Comparison of ENCODE assay signal across 26 mouse cellular contexts in genomic region chr7:67291356-67291755, GRCm38 (mm10).
A peak's percentile ranks its signal among the peaks of the same experiment; 100 is the strongest.
DNase-seq lines count a peak whose midpoint lies in the region; ATAC-seq and TF ChIP-seq lines count a peak whose summit lies in the region.
"Had no signal": no experiment of that assay in that cellular context is flagged by ENCODE, and none has a peak within 500 bp of the region (broad histone marks: within the 10 kb centered on the region; RNA-seq: fewer than 3 reads in every experiment).

No protein-coding gene starts in this region.

- ATAC-seq in forebrain, embryonic 14.5 days: no peak
- no peak for ATAC-seq in forebrain, embryonic 11.5 days (replicated peaks; ENCODE audit: low FRiP score)
- no peak for ATAC-seq in hindbrain, postnatal 0 days
- ATAC-seq in megakaryocyte-erythroid progenitor cell, adult 5-6 weeks (replicated peaks; ENCODE audit: low FRiP score, low TSS enrichment, poor library complexity, severe bottlenecking): peak; percentile 92
- no peak for ATAC-seq in frontal cortex, adult (ENCODE audit: low TSS enrichment)
- ATAC-seq: activated CD4-positive, CD25-positive, alpha-beta regulatory T cell, adult 4 months; forebrain, embryonic 13.5 days; forebrain, embryonic 16.5 days; Patski had no signal

- WGBS in forebrain, embryonic 14.5 days: 88% methylated on average over 1 of the region's 1 CpGs
- 95% methylated on average over 1 of the region's 1 CpGs for WGBS in forebrain, embryonic 11.5 days
- WGBS in hindbrain, postnatal 0 days: 81% methylated on average over 1 of the region's 1 CpGs
- 95% methylated on average over 1 of the region's 1 CpGs for WGBS in hindbrain, embryonic 10.5 days

- TF ChIP-seq POLR2A in brain, embryonic 14.5 days (IDR thresholded peaks at IDR 0.05; ENCODE audit: borderline replicate concordance, extremely low read depth, insufficient read depth, insufficient read length, poor library complexity, severe bottlenecking): no peak

- no peaks in the 10 kb centered on the region for H3K4me1 ChIP-seq in forebrain, embryonic 14.5 days (ENCODE audit: control insufficient read depth, insufficient read depth, low read length)
- H3K4me1 ChIP-seq in forebrain, embryonic 11.5 days (replicated peaks; ENCODE audit: control insufficient read depth, insufficient read depth, low read length): no peaks in the 10 kb centered on the region
- no peaks in the 10 kb centered on the region for H3K4me1 ChIP-seq in hindbrain, postnatal 0 days (ENCODE audit: insufficient read depth, low read length)
- H3K4me1 ChIP-seq in hindbrain, embryonic 10.5 days (replicated peaks): no peaks in the 10 kb centered on the region
- H3K4me1 ChIP-seq: embryonic facial prominence, embryonic 13.5 days; embryonic facial prominence, embryonic 15.5 days had no signal

- no peak overlapping the region for H3K4me2 ChIP-seq in forebrain, embryonic 14.5 days (ENCODE audit: low read length)
- H3K4me2 ChIP-seq in forebrain, embryonic 11.5 days (ENCODE audit: low read depth, low read length, severe bottlenecking): no peak overlapping the region
- H3K4me2 ChIP-seq in hindbrain, postnatal 0 days (ENCODE audit: low read depth, low read length): no peak overlapping the region
- H3K4me2 ChIP-seq: embryonic facial prominence, embryonic 13.5 days; embryonic facial prominence, embryonic 15.5 days; forebrain, embryonic 13.5 days had no signal

- H3K4me3 ChIP-seq in forebrain, embryonic 14.5 days (ENCODE audit: low read depth, low read length): no peak overlapping the region
- H3K4me3 ChIP-seq in forebrain, embryonic 11.5 days (ENCODE audit: low read depth, low read length): no peak overlapping the region
- no peak overlapping the region for H3K4me3 ChIP-seq in hindbrain, postnatal 0 days (ENCODE audit: low read length)
- H3K4me3 ChIP-seq in hindbrain, embryonic 10.5 days: no peak overlapping the region
- H3K4me3 ChIP-seq: embryonic facial prominence, embryonic 13.5 days; embryonic facial prominence, embryonic 15.5 days; erythroblast, embryonic 14.5 days; forebrain, embryonic 10.5 days; forebrain, embryonic 13.5 days had no signal

- no peak overlapping the region for H3K9ac ChIP-seq in forebrain, embryonic 14.5 days (ENCODE audit: low read length)
- H3K9ac ChIP-seq in forebrain, embryonic 11.5 days (ENCODE audit: low read length): no peak overlapping the region
- H3K9ac ChIP-seq in hindbrain, postnatal 0 days (replicated peaks; ENCODE audit: low read length): no peak overlapping the region
- H3K9ac ChIP-seq: embryonic facial prominence, embryonic 13.5 days; embryonic facial prominence, embryonic 15.5 days; forebrain, embryonic 13.5 days had no signal

- DNase-seq in forebrain, embryonic 14.5 days (ENCODE audit: low spot score): peak; percentile 4
- DNase-seq in forebrain, embryonic 11.5 days (ENCODE audit: low spot score): no peak
- peak; percentile 2 for DNase-seq in hindbrain, postnatal 0 days (ENCODE audit: low spot score)
- DNase-seq in hindbrain, embryonic 10.5 days (ENCODE audit: low spot score): no peak
- peak; percentile 5 for DNase-seq in brain, embryonic 14.5 days (ENCODE audit: low read depth)
- no peak for DNase-seq in spleen, postnatal 10 days (ENCODE audit: low spot score in 2 of 2)
- DNase-seq: adrenal gland, adult 8-10 months; adrenal gland, postnatal 14 days; adrenal gland, postnatal 36 days; cerebellum, adult 11 months; cerebellum, adult 18-20 months; cerebellum, adult 8-10 months; cerebellum, adult 9-11 months; cerebellum, postnatal 14 days; cerebellum, postnatal 36 days; embryo, embryonic 11 days had no signal

- no peak for TF ChIP-seq CTCF in hindbrain, postnatal 0 days (IDR thresholded peaks at IDR 0.05; ENCODE audit: low read depth)
- TF ChIP-seq CTCF in brain, embryonic 14.5 days (IDR thresholded peaks at IDR 0.05; ENCODE audit: borderline replicate concordance, extremely low read depth, insufficient read depth, insufficient read length): no peak

- H3K36me3 ChIP-seq in forebrain, embryonic 14.5 days (ENCODE audit: control insufficient read depth, insufficient read depth, low read length): no peaks in the 10 kb centered on the region
- H3K36me3 ChIP-seq in forebrain, embryonic 11.5 days (ENCODE audit: control insufficient read depth, insufficient read depth, low read length): no peaks in the 10 kb centered on the region
- H3K36me3 ChIP-seq in hindbrain, postnatal 0 days (ENCODE audit: insufficient read depth, low read length): no peaks in the 10 kb centered on the region
- H3K36me3 ChIP-seq in hindbrain, embryonic 10.5 days: 0 out of 2 replicates have a peak, but pooled peaks cover 3% of the 10 kb centered on the region
- H3K36me3 ChIP-seq: forebrain, embryonic 10.5 days had no signal

- H3K9me3 ChIP-seq in forebrain, embryonic 14.5 days (replicated peaks; ENCODE audit: control insufficient read depth, low read length): no peaks in the 10 kb centered on the region
- H3K9me3 ChIP-seq in forebrain, embryonic 11.5 days (ENCODE audit: control insufficient read depth, low read length): no peaks in the 10 kb centered on the region
- no peaks in the 10 kb centered on the region for H3K9me3 ChIP-seq in hindbrain, postnatal 0 days (ENCODE audit: low read length)
- H3K9me3 ChIP-seq in hindbrain, embryonic 10.5 days: no peaks in the 10 kb centered on the region
- H3K9me3 ChIP-seq: embryonic facial prominence, embryonic 13.5 days; embryonic facial prominence, embryonic 15.5 days; forebrain, embryonic 10.5 days; forebrain, embryonic 13.5 days had no signal

- H3K27ac ChIP-seq in forebrain, embryonic 14.5 days (ENCODE audit: low read depth, low read length): no peak overlapping the region
- H3K27ac ChIP-seq in forebrain, embryonic 11.5 days (ENCODE audit: low read depth, low read length): no peak overlapping the region
- no peak overlapping the region for H3K27ac ChIP-seq in hindbrain, postnatal 0 days
- H3K27ac ChIP-seq in hindbrain, embryonic 10.5 days: no peak overlapping the region
- H3K27ac ChIP-seq: embryonic facial prominence, embryonic 13.5 days; embryonic facial prominence, embryonic 15.5 days; forebrain, embryonic 10.5 days; forebrain, embryonic 13.5 days had no signal

- H3K27me3 ChIP-seq in forebrain, embryonic 14.5 days (replicated peaks; ENCODE audit: control insufficient read depth, insufficient read depth, low read length): no peaks in the 10 kb centered on the region
- no peaks in the 10 kb centered on the region for H3K27me3 ChIP-seq in forebrain, embryonic 11.5 days (ENCODE audit: control insufficient read depth, insufficient read depth, low read length)
- H3K27me3 ChIP-seq in hindbrain, postnatal 0 days (ENCODE audit: insufficient read depth, low read length): no peaks in the 10 kb centered on the region
- no peaks in the 10 kb centered on the region for H3K27me3 ChIP-seq in hindbrain, embryonic 10.5 days (ENCODE audit: insufficient read depth, poor library complexity, severe bottlenecking)
- H3K27me3 ChIP-seq: embryonic facial prominence, embryonic 13.5 days; embryonic facial prominence, embryonic 15.5 days; forebrain, embryonic 13.5 days; Patski had no signal

Comparison
In these comparisons a context has a peak if more than half of its experiments do, and no peak if none do; other contexts are left out.
1. DNase-seq: peak in forebrain, embryonic 14.5 days (single experiment), hindbrain, postnatal 0 days (single experiment) and brain, embryonic 14.5 days (single experiment); none in forebrain, embryonic 11.5 days (single experiment), hindbrain, embryonic 10.5 days (single experiment) and spleen, postnatal 10 days (0 of 2).